Mouse (Mus musculus): ENCODE measurements around the gene Dscaml1.

Gene Dscaml1

DNA sequence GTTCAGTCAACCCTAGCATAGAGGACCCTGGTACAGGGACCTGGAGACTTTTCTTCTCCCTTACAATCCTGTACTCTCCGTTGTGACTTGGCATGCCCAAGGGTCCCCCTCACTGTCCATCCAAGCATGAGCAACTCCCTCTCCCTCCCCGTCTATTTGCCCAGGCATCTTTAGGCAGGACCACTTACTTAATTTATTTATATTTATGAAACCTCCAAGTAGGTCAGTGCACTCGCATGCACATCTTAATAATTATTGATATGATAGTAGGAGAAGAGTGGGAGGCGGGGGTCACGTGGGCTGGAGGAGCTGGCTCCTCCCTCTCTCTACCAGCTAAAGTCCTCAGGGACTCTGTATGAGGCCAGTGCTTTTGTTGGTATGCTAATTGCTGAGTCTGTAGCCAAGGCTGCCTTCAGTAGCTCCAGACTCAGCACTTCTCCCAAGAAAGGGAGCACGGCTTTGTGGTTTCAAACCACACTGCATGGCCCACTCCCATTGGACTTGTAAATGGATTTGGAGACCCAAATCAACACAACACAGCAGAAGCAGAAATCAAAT, 199.5 kb downstream of the Dscaml1 start:
- no peak for DNase-seq (ENCODE audit: low read depth, low spot score)

- no peak for DNase-seq (ENCODE audit: low read depth, low spot score)
These were observed 206.1 kb downstream of the Dscaml1 start for GRCm38 (mm10) chr9:45632520-45632919.

DNA sequence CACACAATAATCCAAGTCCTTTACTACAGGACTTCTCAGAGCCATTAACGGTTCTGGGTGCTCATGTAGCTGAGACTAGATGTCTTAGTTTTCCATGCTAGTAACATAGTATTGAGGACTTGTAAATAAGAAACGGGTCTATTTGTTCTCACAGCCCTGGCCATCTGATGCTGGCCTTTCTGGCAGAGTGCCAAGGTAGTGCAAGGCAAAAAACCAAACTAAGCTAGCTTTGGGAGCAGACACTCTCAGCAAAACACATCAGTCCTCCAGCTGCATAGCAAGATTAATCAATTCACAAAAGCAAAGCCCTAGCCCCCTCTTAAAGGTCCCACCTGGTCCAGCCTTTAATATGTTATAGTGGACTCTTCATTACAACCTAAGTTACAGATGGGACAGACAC, 206.6 kb downstream of the Dscaml1 start:
- peak; percentile 11 for DNase-seq (ENCODE audit: low read depth, low spot score)

DNA sequence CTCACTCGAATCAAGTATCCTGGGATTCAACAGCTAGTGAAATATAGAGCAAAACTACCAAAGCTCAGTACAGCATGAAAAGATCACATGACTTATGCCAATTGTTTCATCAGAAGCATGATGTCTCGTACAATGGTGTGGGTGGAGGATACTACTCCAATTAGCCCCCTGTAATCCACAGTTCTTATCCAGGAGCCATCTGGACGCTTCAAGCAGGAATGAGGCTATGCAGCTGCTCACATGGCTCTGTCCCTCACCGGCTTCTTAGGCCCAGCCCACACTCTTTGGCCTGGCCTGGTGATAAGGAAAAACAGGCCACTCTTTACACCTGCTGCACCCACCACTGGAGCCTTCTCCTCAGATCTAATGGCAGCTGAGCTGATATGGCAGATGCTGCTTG, 208.6 kb downstream of the Dscaml1 start:
- DNase-seq (ENCODE audit: low read depth, low spot score): no peak

DNA sequence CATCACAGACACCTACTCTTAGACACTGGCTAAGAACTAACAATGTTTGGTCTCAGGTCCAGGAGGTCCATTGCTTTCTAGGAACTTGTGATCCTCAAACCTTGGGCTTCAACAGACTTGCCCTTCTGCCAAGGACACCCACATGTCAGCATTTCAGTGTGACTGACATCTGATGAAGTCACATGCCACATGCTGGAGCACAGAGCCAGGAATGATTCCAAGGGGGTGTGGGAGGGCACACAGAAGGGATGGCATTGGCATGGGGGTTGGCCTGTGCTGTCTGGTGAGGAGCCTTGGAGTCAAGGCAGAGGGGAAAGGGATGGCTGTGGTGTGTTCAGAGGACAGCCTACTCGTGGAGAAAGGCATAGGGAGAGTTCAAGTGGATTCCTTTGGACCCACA, 210.9 kb downstream of the Dscaml1 start:
- DNase-seq (ENCODE audit: low read depth, low spot score): no peak

DNA sequence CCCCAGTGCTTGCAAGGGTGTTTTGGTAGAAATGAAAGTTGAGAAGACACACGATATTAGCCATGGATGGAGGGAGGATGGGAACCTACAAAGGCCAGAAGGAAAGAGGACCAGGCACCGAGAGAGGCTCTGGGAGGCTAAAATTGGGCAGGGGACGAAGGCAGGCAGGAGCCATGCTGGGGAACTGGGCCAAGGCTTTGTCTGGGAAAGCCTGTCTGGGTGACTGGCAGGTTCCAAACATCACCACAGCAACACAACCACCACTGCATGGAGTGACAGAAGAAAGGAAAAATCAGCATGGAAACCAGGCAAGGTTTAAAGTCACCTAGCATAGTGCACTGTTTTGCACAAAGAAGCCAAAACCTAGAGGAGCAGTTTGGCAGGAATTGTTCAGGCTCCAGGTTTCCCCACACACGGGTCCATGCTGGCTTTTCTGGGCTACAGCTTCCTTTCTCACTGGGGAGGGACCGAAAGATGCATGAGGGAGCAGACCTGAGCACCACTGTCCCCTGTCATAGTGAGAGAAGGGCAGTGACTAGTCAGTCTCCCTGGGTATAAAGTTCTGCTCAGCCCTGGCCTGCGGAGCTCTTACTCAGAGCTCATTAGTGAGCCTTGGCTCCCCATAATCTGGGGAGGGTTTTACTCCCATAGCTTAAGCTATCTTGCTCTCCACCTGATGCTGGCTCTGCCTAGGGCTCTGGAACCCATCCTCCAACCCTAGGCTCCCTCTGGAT, 211.9 kb downstream of the Dscaml1 start:
- no peak for DNase-seq (ENCODE audit: low read depth, low spot score)

- DNase-seq (ENCODE audit: low read depth, low spot score): no peak
These were observed 218.5 kb downstream of the Dscaml1 start for GRCm38 (mm10) chr9:45644833-45645388.

- no peak for DNase-seq (ENCODE audit: low read depth, low spot score)
These were observed 219.1 kb downstream of the Dscaml1 start for GRCm38 (mm10) chr9:45645526-45645925.

DNA sequence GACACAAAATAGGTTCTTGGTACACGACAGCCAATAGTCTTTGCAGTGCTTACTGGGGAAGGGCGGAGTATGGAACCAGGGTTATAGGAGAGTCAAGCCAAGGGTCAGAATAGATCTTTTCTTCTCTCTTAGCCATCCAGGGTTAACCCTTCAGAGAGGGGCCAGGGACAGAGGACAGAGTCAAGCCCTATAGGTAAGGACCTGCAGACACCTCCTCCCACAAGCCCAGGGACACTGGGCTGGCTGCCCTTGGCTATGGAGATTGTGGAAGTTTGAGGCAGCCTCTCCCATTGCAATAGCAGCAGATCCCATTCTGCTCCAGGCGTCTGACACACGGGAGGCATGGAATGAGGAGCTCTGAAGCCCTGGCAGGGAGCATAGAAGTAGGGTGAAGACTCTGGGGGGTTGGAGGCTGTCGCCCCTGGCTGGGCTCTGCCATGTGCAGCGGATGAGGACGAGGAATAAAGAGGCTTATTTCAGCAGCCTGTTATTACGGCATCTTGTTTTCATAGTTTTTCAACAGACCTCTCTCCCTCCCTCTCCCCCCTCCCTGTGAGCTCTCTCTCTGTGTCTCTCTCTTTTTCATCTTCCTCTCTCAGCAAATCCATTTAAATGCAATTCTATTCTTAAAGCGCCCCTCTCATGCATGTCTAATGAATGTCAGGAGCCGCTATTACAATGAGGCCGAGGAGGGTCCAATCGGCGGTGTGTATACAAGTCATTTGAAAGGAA, 224.8 kb downstream of the Dscaml1 start:
- no peak for DNase-seq (ENCODE audit: low read depth, low spot score)

GRCm38 (mm10) chr9:45651810-45652177, 225.4 kb downstream of the Dscaml1 start:
- DNase-seq (ENCODE audit: low read depth, low spot score): no peak

GRCm38 (mm10) chr9:45657172-45658062, 231.0 kb downstream of the Dscaml1 start:
- no peak for DNase-seq (ENCODE audit: low read depth, low spot score)

- DNase-seq (ENCODE audit: low read depth, low spot score): no peak
These were observed 233.8 kb downstream of the Dscaml1 start for GRCm38 (mm10) chr9:45660191-45660590.

- no peak for DNase-seq (ENCODE audit: low read depth, low spot score)
These were observed 236.0 kb downstream of the Dscaml1 start for GRCm38 (mm10) chr9:45662471-45662870.

DNA sequence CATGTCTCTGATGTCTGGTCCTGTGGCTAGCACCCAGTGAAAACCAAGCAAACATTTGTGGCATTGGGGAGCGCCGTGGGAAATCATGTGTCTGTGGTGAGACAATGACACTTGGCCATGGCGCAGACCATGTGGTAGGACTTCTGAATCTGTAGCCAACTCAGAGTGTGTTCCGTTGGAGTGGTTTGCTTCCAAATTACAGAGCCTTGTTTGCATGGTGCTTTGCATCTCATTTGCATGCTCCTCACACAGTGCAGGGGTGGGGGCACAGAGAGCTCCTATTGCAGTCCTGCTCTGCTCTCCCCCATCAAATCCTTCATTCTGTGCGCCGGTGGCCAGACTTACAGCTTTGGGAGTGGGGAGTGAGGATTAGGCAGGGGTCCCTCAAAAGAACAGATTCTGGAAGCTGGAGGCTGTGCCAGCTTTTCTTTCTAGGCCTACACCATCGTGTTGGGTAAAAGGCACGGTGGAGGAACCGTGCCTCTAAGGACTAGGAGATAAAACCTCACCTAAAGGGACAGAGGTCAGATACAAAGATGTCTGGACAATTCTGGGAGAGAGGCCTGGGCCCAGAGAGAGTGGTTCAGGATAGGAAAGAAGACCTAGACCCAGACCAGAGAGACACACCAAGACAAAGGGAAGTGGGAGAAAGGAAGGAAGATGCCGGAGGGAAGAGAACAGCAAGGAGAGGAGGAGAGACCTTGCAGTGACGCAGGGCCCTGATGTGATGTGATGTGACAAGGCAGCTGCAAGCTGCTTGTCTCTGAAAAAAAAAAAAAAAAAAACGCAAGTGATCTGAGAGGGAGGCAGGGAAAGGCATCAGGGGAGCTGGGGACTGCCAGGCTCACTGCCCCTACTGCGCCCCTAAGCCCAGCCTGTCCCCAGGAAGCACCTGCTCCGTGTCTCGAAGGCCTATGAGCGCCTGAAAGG, 237.2 kb downstream of the Dscaml1 start:
- DNase-seq (ENCODE audit: low read depth, low spot score): no peak

DNA sequence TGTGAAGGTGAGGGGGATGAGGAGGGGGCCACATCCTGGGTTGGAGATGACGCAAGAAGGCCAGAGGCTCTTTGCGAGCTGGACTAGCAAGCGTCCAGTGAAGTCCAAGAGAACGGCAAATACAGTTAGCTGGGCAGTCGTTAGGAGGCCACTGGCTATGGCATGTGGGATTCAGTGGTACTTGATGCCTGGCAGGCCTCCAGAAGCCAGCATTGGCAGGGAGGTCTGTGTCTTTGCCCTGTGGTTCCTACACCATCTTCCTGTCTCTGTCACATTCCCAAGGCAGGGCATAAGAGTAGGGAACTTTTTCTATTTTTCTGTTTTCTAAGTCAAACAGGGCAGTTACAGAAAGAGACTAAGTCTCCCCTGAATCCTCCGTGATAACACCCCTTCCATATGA, 237.9 kb downstream of the Dscaml1 start:
- DNase-seq (ENCODE audit: low read depth, low spot score): no peak

DNA sequence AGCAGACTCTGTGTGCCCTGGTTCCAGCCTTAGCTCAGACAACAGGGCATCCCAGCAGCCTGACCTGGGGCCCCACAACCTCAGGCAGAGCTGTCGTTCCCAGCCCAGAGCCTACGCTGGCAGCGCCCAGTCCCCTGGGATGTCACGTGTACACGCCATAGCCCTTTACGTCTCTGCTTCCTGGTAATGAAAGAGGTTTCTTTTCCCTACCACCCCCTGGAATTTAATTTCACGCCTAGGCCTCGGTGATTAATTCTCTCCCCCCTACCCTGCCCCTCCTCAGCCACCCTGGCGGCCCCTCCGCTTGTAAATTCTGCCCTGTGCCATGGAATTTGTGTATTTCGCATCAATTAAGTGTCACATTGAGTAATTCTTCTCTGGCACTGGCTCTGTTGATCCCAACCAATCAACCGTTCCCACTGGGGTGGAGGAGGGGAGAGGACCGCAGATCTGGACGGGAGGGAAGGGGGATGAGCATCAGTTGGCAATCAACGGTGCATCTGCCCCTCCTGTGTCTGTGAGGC, 238.5 kb downstream of the Dscaml1 start:
- DNase-seq (ENCODE audit: low read depth, low spot score): peak; percentile 19

DNA sequence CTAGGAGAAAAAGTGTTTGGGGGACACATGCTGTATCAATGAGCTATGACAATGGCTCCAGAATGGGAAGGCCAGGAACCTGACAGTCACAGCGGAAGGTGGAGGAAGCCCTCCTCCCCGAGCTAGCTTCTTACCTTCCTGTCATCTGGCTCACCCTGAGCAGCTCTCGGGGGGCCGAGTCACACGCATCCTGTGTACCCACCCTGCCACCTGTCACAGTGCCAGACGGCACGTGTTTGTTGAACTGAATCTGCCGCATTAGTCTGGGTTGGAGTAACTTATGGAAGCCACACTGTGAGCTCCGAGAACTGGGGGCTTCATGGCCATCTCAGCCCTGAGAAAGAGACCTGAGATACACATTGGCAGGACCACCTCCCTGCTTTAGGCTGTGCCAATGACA, 249.5 kb downstream of the Dscaml1 start:
- no peak for DNase-seq (ENCODE audit: low read depth, low spot score)

GRCm38 (mm10) chr9:45676578-45676977, 250.2 kb downstream of the Dscaml1 start:
- DNase-seq (ENCODE audit: low read depth, low spot score): no peak

DNA sequence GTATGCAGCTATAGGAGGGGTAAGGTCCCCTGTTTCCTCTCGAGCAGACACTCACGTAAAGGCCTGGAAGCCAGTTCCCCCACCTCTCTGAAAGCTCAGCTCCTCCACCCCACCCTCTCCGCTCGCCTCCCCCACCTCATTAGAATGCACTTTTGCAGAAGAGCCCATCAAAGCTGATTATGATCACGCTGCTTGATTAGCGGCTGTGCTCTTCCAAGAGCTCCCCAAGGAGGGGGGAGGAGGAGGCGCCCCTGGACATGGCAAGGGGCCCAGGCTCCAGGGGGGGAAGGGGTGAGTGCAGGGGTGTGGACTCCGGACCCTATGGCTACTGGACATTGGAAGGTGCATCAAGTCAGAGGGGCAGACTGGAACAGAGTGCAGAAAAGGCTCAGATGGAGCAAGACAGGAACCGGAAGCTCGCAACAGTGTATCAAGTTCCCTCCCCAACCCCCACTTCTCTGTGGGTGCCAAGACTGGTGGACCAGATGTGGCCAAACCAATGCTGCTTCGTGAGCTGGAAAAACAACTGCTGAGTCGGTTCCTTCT, 250.9 kb downstream of the Dscaml1 start:
- peak; percentile 38 for DNase-seq (ENCODE audit: low read depth, low spot score)
